Mouse (Mus musculus) CH12.LX (cell line): ENCODE results near the gene Ttc41.
A peak's percentile ranks its signal among the peaks of the same experiment; 100 is the strongest.
"Not testable (repeated sequence)": the region's sequence is repeated elsewhere in the genome, so short reads cannot be mapped to it uniquely, and the experiment has no call there.

Experiments used
- CTCF ChIP-seq, 2 experiments: IDR thresholded peaks in 1 of 2; conservative IDR thresholded peaks in 1 of 2; 2 replicates each; pipeline ENCODE4 v1.5.1; 2011 to 2012; ENCODE audit warnings: low read depth in 2 of 2, low read length in 2 of 2, improper control_type of control experiment in 1 of 2, inconsistent platforms in 1 of 2, mild to moderate bottlenecking in 1 of 2, moderate library complexity in 1 of 2
- POLR2A ChIP-seq: IDR thresholded peaks from 2 replicates; pipeline ENCODE4 v1.6.1; 2011; ENCODE audit warnings: low read depth, mild to moderate bottlenecking, improper control_type of control experiment, low read length
- SIN3A ChIP-seq: IDR thresholded peaks from 2 replicates; pipeline ENCODE4 v1.6.1; 2012; ENCODE audit warnings: low read length, improper control_type of control experiment, inconsistent platforms
- TCF12 ChIP-seq: IDR thresholded peaks from 2 replicates; pipeline ENCODE4 v1.6.1; 2014; ENCODE audit warnings: low read depth, mild to moderate bottlenecking, inconsistent platforms, low read length, improper control_type of control experiment
- USF1 ChIP-seq: IDR thresholded peaks from 2 replicates; pipeline ENCODE4 v1.6.1; 2014; ENCODE audit warnings: low read depth, mild to moderate bottlenecking, inconsistent platforms, low read length, improper control_type of control experiment
- ZNF384 ChIP-seq: IDR thresholded peaks from 2 replicates; pipeline ENCODE4 v1.6.1; 2012; ENCODE audit warnings: low read depth, low read length, improper control_type of control experiment, inconsistent platforms

GRCm38 (mm10) chr10:86685179-86686016 is 20.2 kb upstream of the Ttc41 start:
- TF ChIP-seq USF1: peak; percentile 70
- not testable (repeated sequence) for TF ChIP-seq ZNF384; CTCF (conservative IDR thresholded peaks at IDR 0.05 in 1 of 2, IDR thresholded peaks at IDR 0.05 in 1 of 2; ENCODE audit: low read depth in 2 of 2, low read length in 2 of 2)
- TF ChIP-seq POLR2A: peak; percentile 46; the same call in 1 of the 2 replicates
- peak; percentile 80; the same call in 1 of the 2 replicates for TF ChIP-seq SIN3A
- TF ChIP-seq TCF12: 0 out of 2 replicates have a peak, but pooled peaks have one; percentile 64
